Mouse (Mus musculus): Measurements from ENCODE around the gene Ccn2.

GRCm38 (mm10) chr10:24638306-24639070 is 43.2 kb downstream of the Ccn2 start:
- no peak for TF ChIP-seq EP300 (IDR thresholded peaks at IDR 0.05; ENCODE audit: low read depth)
- no peak for TF ChIP-seq CTCF (IDR thresholded peaks at IDR 0.05; ENCODE audit: low read depth)
